Mouse (Mus musculus) embryonic fibroblast, embryonic 13.5 days (primary cell): Measurements from ENCODE around the gene Uba6. TPM values are rescaled to one million over a fixed set of nuclear protein-coding genes. Genes with fewer than 3 reads are reported as not detected.
A peak's percentile ranks its signal among the peaks of the same experiment; 100 is the strongest.

Source experiments
- H3K27ac ChIP-seq: 2 replicates; pipeline ENCODE4 v1.5.1; 2012; ENCODE audit warnings: low read length, control low read depth, inconsistent platforms; ENCODE audit not compliant: insufficient read depth
- H3K4me1 ChIP-seq: 2 replicates; pipeline ENCODE4 v1.6.1; 2011; ENCODE audit warnings: low read length; ENCODE audit not compliant: control insufficient read depth, insufficient read depth
- H3K4me3 ChIP-seq: 2 replicates; pipeline ENCODE4 v1.5.1; 2011; ENCODE audit warnings: mild to moderate bottlenecking, control low read depth, low read length; ENCODE audit not compliant: insufficient read depth
- CTCF ChIP-seq: IDR thresholded peaks from 2 replicates; pipeline ENCODE4 v1.5.1; 2011; ENCODE audit warnings: mild to moderate bottlenecking, control low read depth, low read length, moderate library complexity, borderline replicate concordance; ENCODE audit not compliant: insufficient read depth
- POLR2A ChIP-seq: IDR thresholded peaks from 2 replicates; pipeline ENCODE4 v1.6.1; 2011; ENCODE audit warnings: low read depth, mild to moderate bottlenecking, control low read depth, low read length, moderate library complexity
- polyA plus RNA-seq: library from polyadenylated mRNA; stranded (reverse); fragments of >200 nt; gene quantifications from 2 replicates; pipeline ENCODE4 v1.2.4, GENCODE M21; 2011; ENCODE audit warnings: low read depth; ENCODE audit not compliant: missing spikeins, insufficient read length

The Uba6 gene
- polyA plus RNA-seq, 1 experiment = 68.7 TPM

GRCm38 (mm10) chr5:86113997-86114396 lies 58.6 kb downstream of the Uba6 start:
- H3K4me3 ChIP-seq = no peak overlapping the region
- peak overlapping the region; percentile 93; the same call in 1 of the 2 replicates for H3K27ac ChIP-seq
- no peaks in the 10 kb centered on the region for H3K4me1 ChIP-seq
- TF ChIP-seq CTCF (no peak), POLR2A (no peak)

GRCm38 (mm10) chr5:86113037-86113436 lies 59.6 kb downstream of the Uba6 start:
- H3K27ac ChIP-seq = no peak overlapping the region
- TF ChIP-seq CTCF (no peak), POLR2A (no peak)
- H3K4me3 ChIP-seq = no peak overlapping the region
- no peaks in the 10 kb centered on the region for H3K4me1 ChIP-seq

DNA sequence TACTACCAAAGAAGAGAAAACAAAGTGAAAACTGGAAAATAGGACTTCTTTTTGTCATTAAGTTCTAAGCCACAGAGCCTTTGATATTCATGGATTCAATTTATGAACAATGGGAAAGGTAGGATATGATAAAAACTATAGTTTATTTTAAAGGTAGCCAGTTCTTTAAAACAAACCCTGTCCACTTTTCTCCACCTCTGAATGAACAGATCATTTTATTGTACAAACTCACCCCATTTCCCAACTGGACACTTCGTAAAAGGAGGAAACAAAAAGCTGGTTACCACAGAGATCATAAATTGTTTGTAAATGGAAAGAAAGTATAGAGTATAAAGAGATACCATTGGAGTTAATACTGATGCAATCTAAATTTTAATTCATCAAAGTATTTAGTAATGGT lies 61.5 kb downstream of the Uba6 start:
- TF ChIP-seq POLR2A = no peak
- no peak for TF ChIP-seq CTCF
- no peak overlapping the region for H3K4me3 ChIP-seq
- H3K4me1 ChIP-seq = no peaks in the 10 kb centered on the region
- no peak overlapping the region for H3K27ac ChIP-seq

DNA sequence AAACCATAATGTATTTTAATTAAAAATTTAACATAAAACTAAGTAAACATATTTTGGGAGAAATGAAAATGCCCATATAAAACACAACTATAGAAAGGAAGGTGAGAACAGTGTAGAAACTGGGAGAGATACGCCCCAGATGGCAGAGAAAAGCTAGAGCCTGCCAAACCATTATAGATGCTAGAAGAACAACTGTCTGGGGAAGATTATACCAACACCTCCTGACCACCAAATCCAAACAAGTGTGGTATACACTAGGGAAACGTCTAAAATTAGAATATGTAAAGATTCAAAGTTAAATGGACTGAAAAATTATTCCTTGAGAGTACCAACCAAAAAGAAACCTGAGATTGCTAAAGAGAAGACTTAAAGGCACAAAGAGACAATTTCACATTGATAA lies 66.0 kb downstream of the Uba6 start:
- H3K4me3 ChIP-seq = no peak overlapping the region
- no peak overlapping the region for H3K27ac ChIP-seq
- TF ChIP-seq CTCF (no peak), POLR2A (no peak)
- H3K4me1 ChIP-seq = no peaks in the 10 kb centered on the region

- no peak overlapping the region for H3K27ac ChIP-seq
- H3K4me1 ChIP-seq = no peaks in the 10 kb centered on the region
- no peak for TF ChIP-seq POLR2A
- no peak for TF ChIP-seq CTCF
- no peak overlapping the region for H3K4me3 ChIP-seq
Measured at GRCm38 (mm10) chr5:86102176-86102575, 70.4 kb downstream of the Uba6 start.

DNA sequence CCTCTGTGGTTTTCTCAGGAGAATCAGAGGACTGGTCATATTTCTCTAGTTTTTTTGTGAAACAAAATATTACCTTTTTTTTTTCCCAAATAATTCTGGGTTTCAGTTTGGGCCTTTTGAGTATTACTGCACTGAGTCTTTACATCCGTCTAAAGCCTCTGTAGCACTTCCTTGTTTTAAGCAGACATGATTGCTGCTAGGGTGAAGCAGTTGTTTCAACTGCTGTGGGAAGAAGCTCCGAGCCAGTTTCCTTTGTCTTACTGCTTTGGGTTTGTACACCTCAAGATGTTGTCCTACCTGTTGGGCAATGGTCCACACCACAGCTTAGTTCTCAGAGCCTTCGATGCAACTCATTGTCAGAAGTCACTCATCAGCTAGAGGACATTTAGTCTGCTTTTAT lies 72.0 kb downstream of the Uba6 start:
- Histone ChIP-seq H3K4me3 (no peak overlapping the region), H3K4me1 (no peaks in the 10 kb centered on the region), H3K27ac (no peak overlapping the region)
- TF ChIP-seq CTCF (no peak), POLR2A (no peak)

DNA sequence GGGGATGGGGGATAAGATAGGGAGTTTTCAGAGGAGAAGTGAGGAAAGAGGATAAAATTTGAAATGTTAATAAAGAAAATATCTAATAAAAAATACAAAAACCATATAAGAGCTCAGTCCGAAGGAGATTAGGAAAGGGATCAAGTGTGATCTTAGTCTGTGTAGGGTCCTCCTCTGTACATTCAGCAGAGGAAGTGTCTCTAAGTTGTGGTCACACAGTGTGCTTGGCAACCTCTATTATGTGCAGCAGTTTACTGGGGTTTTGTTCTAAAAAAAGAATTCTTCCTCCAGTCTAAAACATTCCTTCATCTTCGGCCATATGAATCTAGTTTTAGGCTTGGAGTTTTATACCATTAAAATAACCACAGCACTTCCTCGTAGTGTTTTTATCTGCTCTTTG lies 73.6 kb downstream of the Uba6 start:
- H3K4me3 ChIP-seq = no peak overlapping the region
- TF ChIP-seq POLR2A = no peak
- no peak for TF ChIP-seq CTCF
- H3K4me1 ChIP-seq = no peaks in the 10 kb centered on the region
- H3K27ac ChIP-seq = 0 out of 2 replicates have a peak overlapping the region, but pooled peaks have one; percentile 18

DNA sequence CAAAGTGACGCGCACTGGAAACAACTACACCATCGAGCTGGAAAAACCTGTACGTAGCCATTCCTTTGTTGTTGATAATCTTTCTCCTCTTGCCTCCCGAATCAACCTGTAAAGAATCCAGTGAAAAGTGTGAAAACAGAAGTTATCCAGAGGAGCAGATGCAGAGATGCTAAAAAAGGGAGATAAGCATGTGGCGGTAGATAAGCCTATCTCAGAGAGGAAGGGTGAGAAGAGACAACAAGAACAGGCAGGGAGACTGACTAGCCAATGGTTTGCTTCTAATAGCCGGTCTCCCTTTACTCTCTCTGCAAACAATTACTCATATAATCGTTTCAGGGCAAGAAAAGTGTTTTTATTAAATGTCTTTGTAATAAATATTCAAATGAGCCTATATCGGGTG lies 77.8 kb downstream of the Uba6 start:
- TF ChIP-seq CTCF (no peak), POLR2A (no peak)
- no peak overlapping the region for H3K27ac ChIP-seq
- H3K4me3 ChIP-seq = no peak overlapping the region
- H3K4me1 ChIP-seq = no peaks in the 10 kb centered on the region

GRCm38 (mm10) chr5:86086751-86087150 lies 85.9 kb downstream of the Uba6 start:
- H3K4me3 ChIP-seq = no peak overlapping the region
- no peak for TF ChIP-seq POLR2A
- TF ChIP-seq CTCF = no peak
- H3K27ac ChIP-seq = no peak overlapping the region
- no peaks in the 10 kb centered on the region for H3K4me1 ChIP-seq

- Histone ChIP-seq H3K27ac (no peak overlapping the region), H3K4me3 (no peak overlapping the region), H3K4me1 (no peaks in the 10 kb centered on the region)
- TF ChIP-seq CTCF (no peak), POLR2A (no peak)
Measured at GRCm38 (mm10) chr5:86084979-86085378, 87.6 kb downstream of the Uba6 start.

- H3K4me3 ChIP-seq = no peak overlapping the region
- no peak overlapping the region for H3K27ac ChIP-seq
- TF ChIP-seq POLR2A (no peak), CTCF (no peak)
- H3K4me1 ChIP-seq = no peaks in the 10 kb centered on the region
Measured at GRCm38 (mm10) chr5:86083987-86084386, 88.6 kb downstream of the Uba6 start.
